Mouse (Mus musculus) MEL (cell line): ENCODE data around the gene Sh3rf3. TPM values are rescaled to one million over a fixed set of nuclear protein-coding genes. Genes with fewer than 3 reads are reported as not detected.

Source experiments
- DNase-seq: peaks from one replicate; pipeline ENCODE4 v3.0.0; 2011; ENCODE audit warnings: low read depth, low spot score
- H3K27ac ChIP-seq: 2 replicates; pipeline ENCODE4 v1.5.1; 2012; ENCODE audit warnings: low read depth, mild to moderate bottlenecking, control low read depth, low read length, moderate library complexity; ENCODE audit not compliant: control insufficient read depth
- H3K27me3 ChIP-seq, 2 experiments: fragments of 150-350 bp in 1 of 2; sonication (generic) in 1 of 2; 2 replicates each; pipeline ENCODE4 v1.6.1; 2012; ENCODE audit warnings: low read length in 2 of 2, mild to moderate bottlenecking in 2 of 2, improper control_type of control experiment in 1 of 2, moderate library complexity in 1 of 2; ENCODE audit not compliant: insufficient read depth in 2 of 2, control insufficient read depth in 1 of 2
- H3K36me3 ChIP-seq, 2 experiments: 2 replicates each; pipeline ENCODE4 v1.6.1; 2012 to 2014; ENCODE audit warnings: low read length in 2 of 2, improper control_type of control experiment in 1 of 2, inconsistent platforms in 1 of 2, mild to moderate bottlenecking in 1 of 2; ENCODE audit not compliant: insufficient read depth in 2 of 2, control insufficient read depth in 1 of 2
- H3K4me1 ChIP-seq, 2 experiments: fragments of 150-350 bp in 1 of 2; sonication (generic) in 1 of 2; 2 replicates each; pipeline ENCODE4 v1.6.1; 2012; ENCODE audit warnings: low read length in 2 of 2, improper control_type of control experiment in 1 of 2, mild to moderate bottlenecking in 1 of 2; ENCODE audit not compliant: insufficient read depth in 2 of 2, control insufficient read depth in 1 of 2
- H3K4me3 ChIP-seq, 2 experiments: fragments of 150-350 bp in 1 of 2; sonication (generic) in 1 of 2; 2 replicates each; pipeline ENCODE4 v1.5.1; 2012; ENCODE audit warnings: low read depth in 2 of 2, low read length in 2 of 2, mild to moderate bottlenecking in 2 of 2, moderate library complexity in 2 of 2, control low read depth in 1 of 2, improper control_type of control experiment in 1 of 2; ENCODE audit not compliant: control insufficient read depth in 1 of 2, insufficient read depth in 1 of 2
- H3K79me2 ChIP-seq: 2 replicates; pipeline ENCODE4 v1.6.1; 2012; ENCODE audit warnings: mild to moderate bottlenecking, low read length, moderate library complexity; ENCODE audit not compliant: control insufficient read depth, poor library complexity, insufficient read depth
- H3K9ac ChIP-seq: 2 replicates; pipeline ENCODE4 v1.6.1; 2012; ENCODE audit warnings: low read depth, mild to moderate bottlenecking, control low read depth, low read length, moderate library complexity; ENCODE audit not compliant: control insufficient read depth, poor library complexity, severe bottlenecking
- H3K9me3 ChIP-seq: fragments of 150-350 bp; sonication (generic); replicated peaks from 2 replicates; pipeline ENCODE4 v1.6.1; 2012; ENCODE audit warnings: mild to moderate bottlenecking, low read length, improper control_type of control experiment, moderate library complexity; ENCODE audit not compliant: insufficient read depth
- BHLHE40 ChIP-seq: IDR thresholded peaks from 2 replicates; pipeline ENCODE4 v1.6.1; 2012; ENCODE audit warnings: low read depth, mild to moderate bottlenecking, inconsistent platforms, low read length, improper control_type of control experiment, borderline replicate concordance
- CHD1 ChIP-seq: IDR thresholded peaks from 2 replicates; pipeline ENCODE4 v1.6.1; 2012; ENCODE audit warnings: low read depth, mild to moderate bottlenecking, inconsistent platforms, low read length, improper control_type of control experiment
- CHD2 ChIP-seq: IDR thresholded peaks from 2 replicates; pipeline ENCODE4 v1.6.1; 2011; ENCODE audit warnings: low read length, improper control_type of control experiment
- CTCF ChIP-seq, 3 experiments: IDR thresholded peaks in 2 of 3; conservative IDR thresholded peaks in 1 of 3; 2 replicates each; pipeline ENCODE4 v1.5.1; 2011 to 2012; ENCODE audit warnings: low read length in 3 of 3, low read depth in 2 of 3, mild to moderate bottlenecking in 2 of 3, improper control_type of control experiment in 1 of 3, inconsistent platforms in 1 of 3, mixed read lengths in 1 of 3, moderate library complexity in 1 of 3; ENCODE audit not compliant: control insufficient read depth in 1 of 3, insufficient read depth in 1 of 3, poor library complexity in 1 of 3, severe bottlenecking in 1 of 3
- E2F4 ChIP-seq: IDR thresholded peaks from 2 replicates; pipeline ENCODE4 v1.6.1; 2011; ENCODE audit warnings: low read depth, low read length, improper control_type of control experiment, borderline replicate concordance
- ELF1 ChIP-seq: IDR thresholded peaks from 2 replicates; pipeline ENCODE4 v1.6.1; 2014; ENCODE audit warnings: low read depth, mild to moderate bottlenecking, inconsistent platforms, low read length, improper control_type of control experiment, moderate library complexity
- GATA1 ChIP-seq: IDR thresholded peaks from 2 replicates; pipeline ENCODE4 v1.6.1; 2011; ENCODE audit warnings: low read depth, low read length, improper control_type of control experiment
- HCFC1 ChIP-seq: IDR thresholded peaks from 2 replicates; pipeline ENCODE4 v1.6.1; 2012; ENCODE audit warnings: low read depth, mild to moderate bottlenecking, inconsistent platforms, low read length, improper control_type of control experiment, moderate library complexity
- JUND ChIP-seq: IDR thresholded peaks from 2 replicates; pipeline ENCODE4 v1.6.1; 2011; ENCODE audit warnings: low read depth, mild to moderate bottlenecking, improper control_type of control experiment, low read length
- KAT2A ChIP-seq: conservative IDR thresholded peaks from 2 replicates; pipeline ENCODE4 v1.6.1; 2012; ENCODE audit warnings: low read depth, low read length, improper control_type of control experiment, inconsistent platforms
- MAX ChIP-seq: IDR thresholded peaks from 2 replicates; pipeline ENCODE4 v1.6.1; 2011; ENCODE audit warnings: low read length, improper control_type of control experiment
- MXI1 ChIP-seq: IDR thresholded peaks from 2 replicates; pipeline ENCODE4 v1.6.1; 2011; ENCODE audit warnings: mild to moderate bottlenecking, low read depth, low read length, improper control_type of control experiment
- NELFE ChIP-seq: IDR thresholded peaks from 2 replicates; pipeline ENCODE4 v1.6.1; 2011; ENCODE audit warnings: low read depth, low read length, improper control_type of control experiment
- NRF1 ChIP-seq: IDR thresholded peaks from 2 replicates; pipeline ENCODE4 v1.6.1; 2014; ENCODE audit warnings: low read depth, mild to moderate bottlenecking, inconsistent platforms, low read length, improper control_type of control experiment, moderate library complexity; ENCODE audit not compliant: poor library complexity, insufficient read depth, severe bottlenecking
- POLR2AphosphoS2 ChIP-seq: IDR thresholded peaks from 2 replicates; pipeline ENCODE4 v1.6.1; 2011; ENCODE audit warnings: low read length, improper control_type of control experiment
- SIN3A ChIP-seq: IDR thresholded peaks from 2 replicates; pipeline ENCODE4 v1.6.1; 2012; ENCODE audit warnings: low read length, improper control_type of control experiment, inconsistent platforms
- SMC3 ChIP-seq: IDR thresholded peaks from 2 replicates; pipeline ENCODE4 v1.6.1; 2011; ENCODE audit warnings: low read depth, low read length, improper control_type of control experiment
- TAL1 ChIP-seq: IDR thresholded peaks from 2 replicates; pipeline ENCODE4 v1.6.1; 2012; ENCODE audit warnings: mild to moderate bottlenecking, inconsistent platforms, low read length, moderate library complexity, mixed read lengths
- TCF12 ChIP-seq: IDR thresholded peaks from 2 replicates; pipeline ENCODE4 v1.6.1; 2014; ENCODE audit warnings: low read depth, mild to moderate bottlenecking, inconsistent platforms, low read length, improper control_type of control experiment, moderate library complexity
- UBTF ChIP-seq: IDR thresholded peaks from 2 replicates; pipeline ENCODE4 v1.6.1; 2012; ENCODE audit warnings: low read depth, mild to moderate bottlenecking, inconsistent platforms, low read length, improper control_type of control experiment, moderate library complexity, borderline replicate concordance; ENCODE audit not compliant: insufficient read depth
- USF2 ChIP-seq, 2 experiments: IDR thresholded peaks; 2 replicates each; pipeline ENCODE4 v1.6.1; 2011 to 2012; ENCODE audit warnings: improper control_type of control experiment in 2 of 2, low read length in 2 of 2, borderline replicate concordance in 1 of 2, inconsistent platforms in 1 of 2, low read depth in 1 of 2, mild to moderate bottlenecking in 1 of 2; ENCODE audit not compliant: insufficient read depth in 1 of 2
- ZC3H11A ChIP-seq: IDR thresholded peaks from 2 replicates; pipeline ENCODE4 v1.6.1; 2012; ENCODE audit warnings: low read depth, mild to moderate bottlenecking, inconsistent platforms, low read length, improper control_type of control experiment
- polyA plus RNA-seq, 2 experiments: library from polyadenylated mRNA; stranded (reverse) in 1 of 2; unstranded in 1 of 2; fragments of >175 nt in 1 of 2; fragments of >200 nt in 1 of 2; gene quantifications; 2 replicates each; pipeline versions ENCODE4 v1.2.1 to v1.2.4; 2012; ENCODE audit warnings: low replicate concordance in 2 of 2, low read depth in 1 of 2; ENCODE audit not compliant: insufficient read length in 2 of 2, insufficient read depth in 1 of 2, missing spikeins in 1 of 2
- total RNA-seq: library from RNA; depleted of rRNA; stranded (reverse); fragments of 300-350 nt; gene quantifications from 2 replicates; pipeline ENCODE4 v1.2.3, GENCODE M21; 2012

The Sh3rf3 gene
- total and polyA plus RNA-seq, 3 experiments, result not detected

- TF ChIP-seq GATA1 (no peak), USF2 (IDR thresholded peaks at IDR 0.05; ENCODE audit: borderline replicate concordance in 1 of 2, insufficient read depth in 1 of 2, low read depth in 1 of 2, low read length in 2 of 2) (no peak), UBTF (no peak), JUND (no peak), E2F4 (no peak), MAX (no peak), TAL1 (no peak), SMC3 (no peak), CHD2 (no peak), BHLHE40 (no peak), TCF12 (no peak), KAT2A (no peak), CTCF (IDR thresholded peaks at IDR 0.05 in 2 of 3, conservative IDR thresholded peaks at IDR 0.05 in 1 of 3; ENCODE audit: control insufficient read depth in 1 of 3, insufficient read depth in 1 of 3, low read depth in 2 of 3, low read length in 3 of 3, poor library complexity in 1 of 3, severe bottlenecking in 1 of 3) (no peak), ZC3H11A (no peak), POLR2AphosphoS2 (no peak), NELFE (no peak), HCFC1 (no peak), NRF1 (no peak), CHD1 (no peak), MXI1 (no peak)
- Histone ChIP-seq H3K27me3 (no peaks in the 10 kb centered on the region), H3K79me2 (no peaks in the 10 kb centered on the region), H3K9me3 (no peaks in the 10 kb centered on the region), H3K36me3 (no peaks in the 10 kb centered on the region), H3K4me3 (no peak overlapping the region), H3K9ac (no peak overlapping the region), H3K27ac (no peak overlapping the region), H3K4me1 (no peaks in the 10 kb centered on the region)
- DNase-seq, result no peak
Observed at GRCm38 (mm10) chr10:58908451-58908850, 95.3 kb downstream of the Sh3rf3 start.

GRCm38 (mm10) chr10:58915301-58916245, 102.4 kb downstream of the Sh3rf3 start:
- H3K9ac ChIP-seq, result no peak overlapping the region
- no peaks in the 10 kb centered on the region for H3K36me3 ChIP-seq
- no peaks in the 10 kb centered on the region for H3K4me1 ChIP-seq

More at GRCm38 (mm10) chr10:58915301-58916245, 102.4 kb downstream of the Sh3rf3 start:
- TF ChIP-seq ELF1, result no peak
- TF ChIP-seq MXI1, result no peak
- TF ChIP-seq SIN3A, result no peak
- TF ChIP-seq TAL1, result no peak
- H3K79me2 ChIP-seq, result no peaks in the 10 kb centered on the region
- no peaks in the 10 kb centered on the region for H3K27me3 ChIP-seq
- no peak for DNase-seq
- no peaks in the 10 kb centered on the region for H3K9me3 ChIP-seq
- H3K27ac ChIP-seq, result no peak overlapping the region
- no peak overlapping the region for H3K4me3 ChIP-seq
